Mouse (Mus musculus) adrenal gland, adult 8-10 months (tissue): ENCODE results near the gene Duox2. TPM values are rescaled to one million over a fixed set of nuclear protein-coding genes. Genes with fewer than 3 reads are reported as not detected.

ENCODE experiments used
- DNase-seq: peaks from one replicate; pipeline ENCODE4 v3.0.0; 2022
- total RNA-seq, 4 experiments: library from RNA; stranded (reverse); gene quantifications; 2 replicates each; pipeline ENCODE4 v1.2.4; 2022

Duox2 gene
- total RNA-seq, 4 experiments from 2014 or later: not detected

DNA sequence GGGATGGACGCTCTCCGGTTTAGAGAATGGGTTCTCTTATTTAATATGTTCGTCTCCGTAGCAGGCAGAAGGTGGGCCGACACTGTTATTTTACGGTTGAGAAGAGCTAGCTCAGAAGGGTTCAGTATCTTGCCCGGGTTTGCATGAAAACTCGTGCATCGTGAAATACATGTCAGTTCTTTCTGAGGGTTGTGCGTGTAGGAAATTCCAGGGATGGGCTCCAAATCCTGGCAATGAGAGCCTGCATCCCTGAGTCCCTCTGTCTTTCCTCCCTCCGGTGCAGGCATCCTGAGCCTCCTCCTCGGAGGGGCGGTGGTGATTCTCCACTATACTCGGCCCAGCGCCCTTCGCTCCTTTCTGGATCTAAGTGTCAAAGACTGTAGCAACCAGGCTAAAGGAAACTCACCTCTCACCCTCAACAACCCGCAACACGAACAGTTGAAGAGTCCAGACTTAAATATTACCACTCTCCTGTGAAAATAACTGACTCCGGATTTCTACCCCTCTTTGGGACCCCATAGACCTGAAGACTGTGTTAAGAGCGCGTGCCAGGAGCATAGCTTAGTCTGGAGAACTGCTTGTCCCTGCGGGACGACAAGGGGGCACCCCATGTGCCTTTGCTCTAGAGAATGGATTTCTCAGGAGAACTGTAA lies 3.8 kb upstream of the Duox2 start:
- no peak for DNase-seq

DNA sequence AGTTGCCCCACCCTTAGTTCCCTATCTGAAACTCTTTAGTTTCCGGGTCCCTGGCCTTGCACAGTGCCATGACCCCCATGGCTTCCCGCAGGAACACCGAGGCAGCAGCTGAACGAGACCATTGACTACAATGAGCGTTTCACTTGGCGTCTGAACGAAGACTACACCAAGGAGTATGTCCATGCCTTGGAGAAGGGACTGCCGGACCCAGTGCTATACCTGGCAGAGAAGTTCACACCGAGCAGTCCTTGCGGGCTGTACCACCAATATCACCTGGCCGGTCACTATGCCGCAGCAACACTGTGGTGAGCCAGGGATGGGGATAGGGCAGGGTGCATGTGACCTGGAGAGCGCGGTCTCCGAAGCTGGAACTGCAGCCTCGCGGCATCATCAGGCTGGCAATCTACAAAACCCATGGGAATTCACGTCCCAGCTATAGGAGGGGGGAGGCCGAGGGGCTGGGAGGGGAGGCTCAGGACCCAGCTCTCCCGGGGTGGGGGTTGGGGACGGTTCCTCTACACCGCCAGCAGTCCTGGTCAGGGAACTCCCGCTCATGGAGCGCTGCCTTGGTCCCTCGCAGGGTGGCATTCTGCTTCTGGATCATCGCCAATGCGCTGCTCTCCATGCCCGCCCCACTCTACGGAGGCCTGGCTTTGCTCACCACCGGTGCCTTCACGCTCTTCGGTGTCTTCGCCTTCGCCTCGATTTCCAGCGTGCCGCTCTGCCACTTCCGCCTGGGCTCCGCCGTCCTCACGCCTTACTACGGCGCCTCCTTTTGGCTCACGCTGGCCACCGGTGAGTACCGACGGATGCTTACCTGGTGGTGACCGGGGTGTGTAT lies 3.1 kb upstream of the Duox2 start:
- DNase-seq: peak; percentile 31

DNA sequence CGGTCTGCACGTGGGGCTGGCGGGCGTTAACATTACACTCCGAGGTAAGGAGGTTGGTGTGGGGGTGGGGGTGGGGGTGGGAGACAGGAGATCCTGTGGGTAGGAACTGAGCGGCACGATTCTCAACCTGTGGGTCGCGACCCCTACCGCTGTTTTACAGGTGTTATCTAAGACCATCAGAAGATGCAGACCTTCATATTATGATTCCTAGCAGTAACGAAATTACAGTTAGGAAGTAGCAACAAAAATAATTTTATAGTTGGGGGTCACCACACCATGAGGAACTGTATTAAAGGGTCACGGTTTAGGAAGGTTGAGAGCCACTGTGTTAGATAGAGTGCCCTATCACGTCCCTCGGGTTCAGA lies 2.4 kb upstream of the Duox2 start:
- DNase-seq: no peak

DNA sequence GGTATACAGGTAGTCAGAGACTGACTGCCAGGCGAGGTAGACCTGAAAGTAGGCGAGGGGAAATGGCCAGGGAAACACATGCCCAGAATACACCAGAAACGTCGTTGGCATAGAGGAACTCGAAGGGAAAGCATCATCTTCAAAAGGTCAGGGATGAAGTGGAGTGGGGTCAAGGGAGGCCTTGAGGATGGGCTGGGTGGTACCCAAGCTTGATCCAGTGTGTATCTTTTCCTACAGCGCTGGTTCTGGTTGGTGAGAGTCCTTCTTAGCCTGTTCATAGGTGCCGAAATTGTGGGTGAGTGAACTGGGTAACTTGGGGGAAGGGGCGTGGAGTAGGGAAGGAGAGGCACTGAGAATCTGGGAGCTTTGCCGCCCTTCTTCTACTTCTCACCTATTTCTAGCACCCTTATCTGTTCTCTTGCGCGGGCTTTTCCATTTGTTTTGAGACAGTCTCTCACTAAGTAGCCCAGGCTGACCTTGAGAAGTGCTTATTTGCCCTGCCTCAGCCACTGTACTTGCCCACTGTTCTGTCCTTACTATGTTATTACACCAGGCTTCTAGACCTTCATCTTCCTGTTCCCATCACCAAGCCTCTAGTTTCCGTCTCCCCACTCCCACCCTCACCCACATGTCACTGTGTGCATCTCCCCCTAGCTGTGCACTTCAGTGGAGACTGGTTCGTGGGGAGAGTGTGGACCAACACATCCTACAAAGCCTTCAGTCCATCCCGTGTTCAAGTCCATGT lies 1.8 kb upstream of the Duox2 start:
- DNase-seq: no peak

- DNase-seq: no peak
Observed at GRCm38 (mm10) chr2:122298596-122299490, 594 bp upstream of the Duox2 start, which contains the start of gene Duoxa2. Gene Duoxa2 (plus strand): TSS chr2:122298900.

DNA sequence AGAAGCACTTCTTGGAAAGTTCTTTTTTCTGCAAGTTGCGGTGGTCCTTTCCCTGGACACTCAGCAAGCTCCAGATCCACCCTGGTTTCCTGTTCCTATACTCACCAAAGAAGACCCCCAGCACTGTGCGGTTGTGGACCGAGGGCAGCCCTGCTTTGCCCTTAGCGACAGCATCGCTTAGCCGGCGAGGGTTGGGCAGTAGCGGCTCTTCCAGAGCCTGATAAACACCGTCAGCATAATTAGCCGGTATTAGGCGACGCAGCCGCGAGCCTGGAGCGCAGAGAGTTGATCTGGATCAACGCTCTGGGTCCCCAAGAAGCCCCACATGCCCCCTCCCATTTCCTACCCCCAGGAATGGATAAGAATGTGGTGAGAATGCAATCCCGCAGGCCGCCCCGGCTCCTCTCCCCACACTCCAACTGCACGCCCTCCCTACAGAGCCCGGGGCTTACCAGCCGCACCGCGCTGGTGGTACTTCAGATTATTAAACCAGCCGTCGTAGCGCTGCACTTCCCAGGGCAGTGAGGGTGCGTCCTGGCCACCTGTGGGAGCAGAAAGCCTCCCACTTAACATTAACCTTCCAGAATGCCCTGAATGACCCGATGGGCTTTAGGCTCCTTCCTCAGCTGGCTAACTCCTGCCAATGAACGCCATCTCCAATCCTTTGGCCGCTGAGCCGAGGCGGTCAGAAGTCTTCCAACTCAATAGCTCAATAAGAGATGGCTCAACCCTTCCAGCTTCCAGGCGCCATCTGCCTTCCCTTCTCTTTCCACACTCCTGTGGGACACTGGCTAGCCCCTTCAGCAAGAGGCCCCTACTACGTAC lies 766 bp downstream of the Duox2 start:
- DNase-seq: no peak

DNA sequence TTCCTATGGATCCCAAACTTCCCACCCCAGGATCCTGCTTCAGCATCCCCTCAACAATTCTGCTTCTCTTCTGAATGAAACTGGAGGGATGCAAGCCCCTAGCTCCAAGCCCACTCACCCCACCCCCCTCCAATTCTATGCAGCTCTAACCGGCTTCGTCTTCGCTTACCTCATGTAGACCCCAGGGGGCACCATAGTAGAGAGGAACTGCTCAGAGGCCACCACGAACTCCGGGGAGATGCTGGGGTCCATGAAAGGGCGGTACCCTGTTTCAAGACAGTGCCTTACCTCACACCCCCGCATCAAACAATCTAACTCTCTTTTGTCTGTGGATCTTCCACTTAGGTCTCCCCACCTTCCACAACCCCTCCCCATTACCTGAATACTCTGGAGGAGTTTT lies 3.3 kb downstream of the Duox2 start:
- DNase-seq: no peak

- no peak for DNase-seq
Observed at GRCm38 (mm10) chr2:122286137-122286536, 12.1 kb downstream of the Duox2 start.

- no peak for DNase-seq
Observed at GRCm38 (mm10) chr2:122284091-122284490, 14.2 kb downstream of the Duox2 start.

DNA sequence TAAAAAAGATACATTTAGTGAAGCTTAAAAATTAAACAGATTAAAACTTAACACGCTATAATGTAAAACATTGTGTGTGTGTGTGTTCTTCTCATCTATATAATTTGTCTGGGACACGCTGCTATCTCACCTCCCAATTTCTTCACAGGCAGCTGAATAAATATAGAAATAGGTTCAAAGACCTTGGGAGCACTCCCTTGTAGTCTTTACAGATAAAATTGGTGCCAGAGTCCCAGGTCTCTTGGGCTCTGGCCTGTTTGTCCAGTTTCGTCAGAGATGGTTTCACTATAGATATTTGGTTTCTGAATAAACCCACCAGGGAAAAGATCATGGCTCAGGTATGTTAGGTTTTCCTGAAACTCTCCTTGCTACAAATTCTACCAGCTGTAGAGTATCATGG lies 19.5 kb downstream of the Duox2 start:
- DNase-seq: no peak

DNA sequence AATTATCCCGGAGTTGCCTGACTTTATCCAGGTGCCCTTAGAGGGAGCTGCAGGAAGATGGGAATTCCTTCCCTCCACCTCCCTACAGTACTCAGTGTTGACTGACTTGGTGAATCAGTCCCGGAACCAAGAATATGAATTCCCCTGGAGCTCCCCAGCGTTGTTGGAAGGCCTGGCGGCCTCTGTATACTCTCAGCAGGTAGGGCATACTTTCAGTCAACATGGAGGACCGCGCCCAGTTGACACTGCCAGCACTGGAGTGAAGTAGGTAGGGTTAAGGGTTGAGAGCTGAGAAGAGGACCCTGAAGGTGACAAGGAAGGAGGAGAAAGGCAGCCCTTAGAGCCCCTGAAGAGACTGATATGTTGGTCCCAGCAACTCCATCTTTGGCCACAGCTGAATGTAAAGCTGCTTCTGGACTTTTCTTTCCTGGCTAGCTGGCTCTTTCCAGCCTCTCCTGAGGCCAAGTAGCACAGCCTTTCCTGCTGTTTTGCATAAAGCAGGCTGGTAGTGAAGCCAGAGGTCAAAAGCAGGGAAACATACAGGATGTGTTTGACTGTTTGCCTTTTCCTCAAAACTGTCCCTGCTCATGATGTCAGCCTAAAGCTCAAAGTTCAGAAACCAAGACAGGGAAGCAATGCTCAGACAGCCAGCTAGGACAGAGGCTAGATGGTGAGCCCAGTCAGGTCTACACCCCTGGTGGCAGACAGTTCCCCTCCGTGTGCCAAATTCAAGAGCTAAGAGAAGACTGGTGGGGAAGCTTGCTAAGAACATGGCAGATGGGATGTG lies 31.6 kb downstream of the Duox2 start:
- DNase-seq: no peak

GRCm38 (mm10) chr2:122264690-122265089 lies 33.6 kb downstream of the Duox2 start:
- no peak for DNase-seq

DNA sequence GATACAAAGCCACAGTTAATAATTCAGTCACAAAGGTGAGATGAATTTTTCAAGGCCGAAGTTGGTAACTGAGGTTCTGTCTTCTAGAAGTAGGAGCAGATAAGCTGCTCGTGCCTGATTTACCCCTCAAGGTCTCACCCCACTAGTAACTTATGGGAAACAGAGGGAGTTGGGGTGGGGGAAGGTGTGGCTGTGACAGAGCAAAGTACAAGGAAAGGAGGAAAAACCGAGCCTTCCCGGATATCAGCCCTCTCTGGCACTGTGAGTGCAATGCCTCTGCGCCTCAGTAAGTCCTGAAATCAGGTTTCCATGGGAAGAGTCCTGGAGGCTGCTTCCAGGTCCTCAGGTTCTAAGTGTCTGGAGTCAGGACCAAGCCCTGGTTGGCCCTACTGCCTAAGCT lies 37.5 kb downstream of the Duox2 start:
- no peak for DNase-seq

- no peak for DNase-seq
Observed at GRCm38 (mm10) chr2:122255997-122256396, 42.3 kb downstream of the Duox2 start.

- DNase-seq: no peak
Observed at GRCm38 (mm10) chr2:122247786-122248185, 50.5 kb downstream of the Duox2 start.

GRCm38 (mm10) chr2:122243671-122244131 lies 54.5 kb downstream of the Duox2 start:
- DNase-seq: peak; percentile 64

DNA sequence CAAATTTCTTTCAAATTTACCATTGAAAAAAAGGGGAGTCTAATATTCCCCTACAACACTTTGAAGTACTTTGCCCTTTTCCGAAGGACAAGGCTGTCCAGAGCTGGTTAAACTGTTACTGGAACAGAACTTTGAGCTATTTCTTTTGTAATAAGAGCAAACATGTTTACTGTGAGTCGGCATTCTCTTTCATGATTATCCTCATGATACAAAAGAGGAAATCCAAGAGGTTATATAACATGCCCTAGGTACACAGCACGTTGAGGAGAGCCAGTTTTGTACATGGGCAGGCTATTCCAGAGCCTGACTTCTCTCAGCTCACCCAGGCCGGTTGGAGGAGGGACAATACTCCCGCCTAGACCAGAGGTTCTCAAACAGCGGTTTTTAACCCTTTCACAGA lies 56.3 kb downstream of the Duox2 start:
- no peak for DNase-seq

GRCm38 (mm10) chr2:122241226-122241625 lies 57.0 kb downstream of the Duox2 start:
- no peak for DNase-seq

DNA sequence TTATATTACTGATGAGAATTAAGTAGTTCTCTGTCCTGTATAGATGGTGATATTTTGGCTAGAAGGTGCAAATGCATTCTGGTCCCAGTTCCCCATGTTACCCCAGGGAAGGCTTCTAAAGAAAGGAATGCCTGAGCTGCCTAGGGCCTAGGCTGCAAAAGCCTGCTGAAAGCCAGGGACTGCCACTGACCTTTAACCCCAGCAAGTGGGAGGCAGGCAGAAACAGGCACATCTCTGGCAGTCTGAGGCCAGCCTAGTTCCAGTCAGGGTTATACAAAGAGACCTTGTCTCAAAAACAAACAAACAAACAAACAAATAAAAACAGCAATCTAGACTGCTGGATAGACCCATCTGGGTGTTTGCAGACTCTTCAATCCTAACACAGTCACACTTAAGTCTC lies 57.5 kb downstream of the Duox2 start:
- DNase-seq: no peak

GRCm38 (mm10) chr2:122237891-122238470 lies 60.3 kb downstream of the Duox2 start:
- DNase-seq: no peak
